Mouse (Mus musculus): Measurements from ENCODE around the gene Car15. TPM values are rescaled to one million over a fixed set of nuclear protein-coding genes. Genes with fewer than 3 reads are reported as not detected.

The Car15 gene
- polyA plus RNA-seq, 1 experiment: 0.66 TPM

- Histone ChIP-seq H3ac (ENCODE audit: control insufficient read depth, insufficient read length, low read depth) (peak overlapping the region; percentile 78), H3K27me3 (ENCODE audit: control insufficient read depth, insufficient read depth, insufficient read length) (no peaks in the 10 kb centered on the region), H3K79me2 (ENCODE audit: control insufficient read depth, insufficient read depth) (peaks cover 54% of the 10 kb centered on the region), H3K36me3 (ENCODE audit: control insufficient read depth, insufficient read depth) (peaks cover 21% of the 10 kb centered on the region), H3K79me3 (ENCODE audit: low read depth) (peaks cover 43% of the 10 kb centered on the region), H3K4me3 (ENCODE audit: insufficient read depth, poor library complexity, severe bottlenecking) (peak overlapping the region; percentile 68)
- TF ChIP-seq CTCF (IDR thresholded peaks at IDR 0.05; ENCODE audit: control insufficient read depth, insufficient read depth, insufficient read length) (no peak), FOSL1 (IDR thresholded peaks at IDR 0.05; ENCODE audit: insufficient read depth, low read length, poor library complexity, severe bottlenecking) (no peak), MAX (IDR thresholded peaks at IDR 0.05) (no peak), MYOG (IDR thresholded peaks at IDR 0.05; ENCODE audit: control insufficient read depth, extremely low read depth, insufficient read length) (no peak), USF1 (IDR thresholded peaks at IDR 0.05; ENCODE audit: low read depth) (no peak), MYOD1 (IDR thresholded peaks at IDR 0.05; ENCODE audit: control insufficient read depth, insufficient read length, low read depth) (no peak), CEBPB (IDR thresholded peaks at IDR 0.05; ENCODE audit: low read depth) (no peak)
Measured at GRCm38 (mm10) chr16:17797812-17798311, 40.3 kb downstream of the Car15 start.

- Histone ChIP-seq H3K79me3 (ENCODE audit: low read depth) (peaks cover 36% of the 10 kb centered on the region), H3K36me3 (ENCODE audit: control insufficient read depth, insufficient read depth) (peaks cover 19% of the 10 kb centered on the region), H3K27me3 (ENCODE audit: control insufficient read depth, insufficient read depth, insufficient read length) (no peaks in the 10 kb centered on the region), H3K79me2 (ENCODE audit: control insufficient read depth, insufficient read depth) (peaks cover 47% of the 10 kb centered on the region), H3K4me3 (ENCODE audit: insufficient read depth, poor library complexity, severe bottlenecking) (peak within 1 kb of the TSS; percentile 68), H3ac (ENCODE audit: control insufficient read depth, insufficient read length, low read depth) (peak within 1 kb of the TSS; percentile 78)
- TF ChIP-seq MAX (IDR thresholded peaks at IDR 0.05) (no peak), CEBPB (IDR thresholded peaks at IDR 0.05; ENCODE audit: low read depth) (no peak), MYOG (IDR thresholded peaks at IDR 0.05; ENCODE audit: control insufficient read depth, extremely low read depth, insufficient read length) (no peak), FOSL1 (IDR thresholded peaks at IDR 0.05; ENCODE audit: insufficient read depth, low read length, poor library complexity, severe bottlenecking) (no peak), CTCF (IDR thresholded peaks at IDR 0.05; ENCODE audit: control insufficient read depth, insufficient read depth, insufficient read length) (no peak), USF1 (IDR thresholded peaks at IDR 0.05; ENCODE audit: low read depth) (no peak), MYOD1 (IDR thresholded peaks at IDR 0.05; ENCODE audit: control insufficient read depth, insufficient read length, low read depth) (no peak)
Measured at GRCm38 (mm10) chr16:17796971-17797811, 41.0 kb downstream of the Car15 start, which contains the start of gene Scarf2. TSS of gene Scarf2 (plus strand) at chr16:17797282.

- no peak overlapping the region for H3ac ChIP-seq (ENCODE audit: control insufficient read depth, insufficient read length, low read depth)
- peaks cover 29% of the 10 kb centered on the region for H3K79me3 ChIP-seq (ENCODE audit: low read depth)
- peaks cover 14% of the 10 kb centered on the region for H3K36me3 ChIP-seq (ENCODE audit: control insufficient read depth, insufficient read depth)
- H3K79me2 ChIP-seq (ENCODE audit: control insufficient read depth, insufficient read depth): peaks cover 40% of the 10 kb centered on the region
- TF ChIP-seq CTCF (IDR thresholded peaks at IDR 0.05; ENCODE audit: control insufficient read depth, insufficient read depth, insufficient read length) (no peak), CEBPB (IDR thresholded peaks at IDR 0.05; ENCODE audit: low read depth) (no peak), MYOG (IDR thresholded peaks at IDR 0.05; ENCODE audit: control insufficient read depth, extremely low read depth, insufficient read length) (no peak), MYOD1 (IDR thresholded peaks at IDR 0.05; ENCODE audit: control insufficient read depth, insufficient read length, low read depth) (no peak), MAX (IDR thresholded peaks at IDR 0.05) (no peak), USF1 (IDR thresholded peaks at IDR 0.05; ENCODE audit: low read depth) (no peak)
- peak overlapping the region; percentile 6 for H3K4me3 ChIP-seq (ENCODE audit: insufficient read depth, poor library complexity, severe bottlenecking)
- no peaks in the 10 kb centered on the region for H3K27me3 ChIP-seq (ENCODE audit: control insufficient read depth, insufficient read depth, insufficient read length)
Measured at GRCm38 (mm10) chr16:17796519-17796918, 41.6 kb downstream of the Car15 start.

GRCm38 (mm10) chr16:17795643-17796042, 42.5 kb downstream of the Car15 start:
- H3K79me2 ChIP-seq (ENCODE audit: control insufficient read depth, insufficient read depth): peaks cover 32% of the 10 kb centered on the region
- TF ChIP-seq MYOG (IDR thresholded peaks at IDR 0.05; ENCODE audit: control insufficient read depth, extremely low read depth, insufficient read length): no peak
- TF ChIP-seq CEBPB (IDR thresholded peaks at IDR 0.05; ENCODE audit: low read depth): no peak

GRCm38 (mm10) chr16:17794047-17794446, 44.1 kb downstream of the Car15 start:
- peaks cover 13% of the 10 kb centered on the region for H3K36me3 ChIP-seq (ENCODE audit: control insufficient read depth, insufficient read depth)
- peaks cover 16% of the 10 kb centered on the region for H3K79me2 ChIP-seq (ENCODE audit: control insufficient read depth, insufficient read depth)
- no peak overlapping the region for H3ac ChIP-seq (ENCODE audit: control insufficient read depth, insufficient read length, low read depth)
- no peak overlapping the region for H3K4me3 ChIP-seq (ENCODE audit: insufficient read depth, poor library complexity, severe bottlenecking)
- TF ChIP-seq FOSL1 (IDR thresholded peaks at IDR 0.05; ENCODE audit: insufficient read depth, low read length, poor library complexity, severe bottlenecking) (no peak), CEBPB (IDR thresholded peaks at IDR 0.05; ENCODE audit: low read depth) (no peak), MYOD1 (IDR thresholded peaks at IDR 0.05; ENCODE audit: control insufficient read depth, insufficient read length, low read depth) (no peak), MYOG (IDR thresholded peaks at IDR 0.05; ENCODE audit: control insufficient read depth, extremely low read depth, insufficient read length) (no peak), MAX (IDR thresholded peaks at IDR 0.05) (no peak), CTCF (IDR thresholded peaks at IDR 0.05; ENCODE audit: control insufficient read depth, insufficient read depth, insufficient read length) (no peak), USF1 (IDR thresholded peaks at IDR 0.05; ENCODE audit: low read depth) (no peak)
- no peaks in the 10 kb centered on the region for H3K27me3 ChIP-seq (ENCODE audit: control insufficient read depth, insufficient read depth, insufficient read length)
- H3K79me3 ChIP-seq (ENCODE audit: low read depth): peaks cover 7% of the 10 kb centered on the region

More at GRCm38 (mm10) chr16:17795643-17796042, 42.5 kb downstream of the Car15 start:
- Histone ChIP-seq H3ac (ENCODE audit: control insufficient read depth, insufficient read length, low read depth) (no peak overlapping the region), H3K4me3 (ENCODE audit: insufficient read depth, poor library complexity, severe bottlenecking) (no peak overlapping the region), H3K27me3 (ENCODE audit: control insufficient read depth, insufficient read depth, insufficient read length) (no peaks in the 10 kb centered on the region), H3K36me3 (ENCODE audit: control insufficient read depth, insufficient read depth) (peaks cover 7% of the 10 kb centered on the region), H3K79me3 (ENCODE audit: low read depth) (peaks cover 21% of the 10 kb centered on the region)

Measured in C2C12 (cell line).